Mouse (Mus musculus) v-Abl transformed pro-B cells (cell line): Measurements from ENCODE around the gene Arhgap23.

Source experiments
- in situ Hi-C, 2 experiments: fragments of 400-800 bp; cut with MboI; formaldehyde crosslinking; loops; one replicate each; pipeline ENCODE4 v1.15.1; 2025; ENCODE audit not compliant: unreplicated experiment in 2 of 2

Gene Arhgap23

GRCm38 (mm10) chr11:97404184-97404760 lies 11.1 kb upstream of the Arhgap23 start:
- in situ Hi-C loops, result loop anchor here in 1 of 2 experiments (5.0 kb wide), 1 partner anchor 47 kb away; no protein-coding TSS in a partner anchor

- in situ Hi-C loops, result loop anchor here in 1 of 2 experiments (5.0 kb wide), 2 partner anchors 47 to 68 kb away; no protein-coding TSS in a partner anchor
These were observed 10.6 kb upstream of the Arhgap23 start for GRCm38 (mm10) chr11:97404761-97405190.

- in situ Hi-C loops, result loop anchor here in 1 of 2 experiments (5.0 kb wide), 1 partner anchor 66 kb away; no protein-coding TSS in a partner anchor
These were observed 9.0 kb upstream of the Arhgap23 start for GRCm38 (mm10) chr11:97406094-97406951.

GRCm38 (mm10) chr11:97407456-97407855 lies 7.9 kb upstream of the Arhgap23 start:
- in situ Hi-C loops, result loop anchor here in 1 of 2 experiments (5.0 kb wide), 1 partner anchor 65 kb away; no protein-coding TSS in a partner anchor

- in situ Hi-C loops, result loop anchor here in 1 of 2 experiments (5.0 kb wide), 1 partner anchor 64 kb away; no protein-coding TSS in a partner anchor
These were observed 7.2 kb upstream of the Arhgap23 start for GRCm38 (mm10) chr11:97408171-97408570.

GRCm38 (mm10) chr11:97410958-97411357 lies 4.4 kb upstream of the Arhgap23 start:
- in situ Hi-C loops, result loop anchor here in 1 of 2 experiments (5.0 kb wide), 1 partner anchor 61 kb away; no protein-coding TSS in a partner anchor

GRCm38 (mm10) chr11:97412117-97412516 lies 3.2 kb upstream of the Arhgap23 start:
- in situ Hi-C loops, result loop anchor here in 1 of 2 experiments (5.0 kb wide), 1 partner anchor 60 kb away; no protein-coding TSS in a partner anchor

GRCm38 (mm10) chr11:97412808-97413347 lies 2.5 kb upstream of the Arhgap23 start:
- in situ Hi-C loops, result loop anchor here in 1 of 2 experiments (5.0 kb wide), 1 partner anchor 59 kb away; no protein-coding TSS in a partner anchor

GRCm38 (mm10) chr11:97415712-97416636 lies 641 bp downstream of the Arhgap23 start:
- in situ Hi-C loops, result loop anchor here in 1 of 2 experiments (5.0 kb wide), 1 partner anchor 216 kb away; no protein-coding TSS in a partner anchor

- in situ Hi-C loops, result loop anchor here in 1 of 2 experiments (5.0 kb wide), 1 partner anchor 216 kb away; no protein-coding TSS in a partner anchor
These were observed 1.3 kb downstream of the Arhgap23 start for GRCm38 (mm10) chr11:97416637-97417035.

- in situ Hi-C loops, result loop anchor here in 1 of 2 experiments (5.0 kb wide), 1 partner anchor 213 kb away; no protein-coding TSS in a partner anchor
These were observed 3.7 kb downstream of the Arhgap23 start for GRCm38 (mm10) chr11:97418834-97419539.

- in situ Hi-C loops, result loop anchor here in 1 of 2 experiments (5.0 kb wide), 1 partner anchor 213 kb away; no protein-coding TSS in a partner anchor
These were observed 4.2 kb downstream of the Arhgap23 start for GRCm38 (mm10) chr11:97419540-97419900.

GRCm38 (mm10) chr11:97422507-97422906 lies 7.2 kb downstream of the Arhgap23 start:
- in situ Hi-C loops, result no loop called here

GRCm38 (mm10) chr11:97424092-97424692 lies 8.9 kb downstream of the Arhgap23 start:
- in situ Hi-C loops, result no loop called here

GRCm38 (mm10) chr11:97424802-97425201 lies 9.5 kb downstream of the Arhgap23 start:
- in situ Hi-C loops, result no loop called here

- in situ Hi-C loops, result no loop called here
These were observed 12.7 kb downstream of the Arhgap23 start for GRCm38 (mm10) chr11:97427794-97428725.

GRCm38 (mm10) chr11:97428726-97429077 lies 13.4 kb downstream of the Arhgap23 start:
- in situ Hi-C loops, result no loop called here
